Mouse (Mus musculus) heart, embryonic 14.5 days (tissue): ENCODE data around the gene Cpt1a. TPM values are rescaled to one million over a fixed set of nuclear protein-coding genes. Genes with fewer than 3 reads are reported as not detected.
A peak's percentile ranks its signal among the peaks of the same experiment; 100 is the strongest.

ENCODE experiments used
- ATAC-seq: fragments of 200-750 bp; cut with Nextera tagmentation; 2 replicates; pipeline ENCODE4 v1.8.0; 2017; ENCODE audit warnings: low read depth, moderate TSS enrichment; ENCODE audit not compliant: insufficient number of reproducible peaks, insufficient read depth, low FRiP score
- H3K27ac ChIP-seq, 2 experiments: fragments of 200-500 bp in 1 of 2; fragments of 300-500 bp in 1 of 2; sonication (generic) in 1 of 2; replicated peaks in 1 of 2; 2 replicates each; pipeline ENCODE4 v1.5.1; 2012 to 2014; ENCODE audit warnings: low read depth in 2 of 2, low read length in 2 of 2, control low read depth in 1 of 2, mild to moderate bottlenecking in 1 of 2, mixed read lengths in 1 of 2; ENCODE audit not compliant: control insufficient read depth in 1 of 2, insufficient read depth in 1 of 2
- H3K27me3 ChIP-seq: fragments of 300-500 bp; sonication (generic); 2 replicates; pipeline ENCODE4 v1.6.1; 2014; ENCODE audit warnings: mild to moderate bottlenecking, low read length, control low read depth; ENCODE audit not compliant: control insufficient read depth, insufficient read depth
- H3K36me3 ChIP-seq: fragments of 300-500 bp; sonication (generic); 2 replicates; pipeline ENCODE4 v1.6.1; 2014; ENCODE audit warnings: mild to moderate bottlenecking, control low read depth, low read length, mixed read lengths; ENCODE audit not compliant: control insufficient read depth, insufficient read depth
- H3K4me1 ChIP-seq, 2 experiments: fragments of 200-500 bp in 1 of 2; fragments of 300-500 bp in 1 of 2; sonication (generic) in 1 of 2; 2 replicates each; pipeline ENCODE4 v1.6.1; 2012 to 2014; ENCODE audit warnings: low read length in 2 of 2, control low read depth in 1 of 2, mixed read lengths in 1 of 2; ENCODE audit not compliant: control insufficient read depth in 2 of 2, insufficient read depth in 2 of 2
- H3K4me2 ChIP-seq: fragments of 300-500 bp; sonication (generic); 2 replicates; pipeline ENCODE4 v1.6.1; 2014; ENCODE audit warnings: mild to moderate bottlenecking, low read length
- H3K4me3 ChIP-seq, 2 experiments: fragments of 200-500 bp in 1 of 2; fragments of 300-500 bp in 1 of 2; sonication (generic) in 1 of 2; 2 replicates each; pipeline ENCODE4 v1.5.1; 2012 to 2014; ENCODE audit warnings: low read length in 2 of 2, mild to moderate bottlenecking in 2 of 2, control low read depth in 1 of 2, low read depth in 1 of 2, moderate library complexity in 1 of 2; ENCODE audit not compliant: control insufficient read depth in 1 of 2, insufficient read depth in 1 of 2
- H3K9ac ChIP-seq: fragments of 300-500 bp; sonication (generic); 2 replicates; pipeline ENCODE4 v1.6.1; 2014; ENCODE audit warnings: mild to moderate bottlenecking, low read length
- H3K9me3 ChIP-seq: fragments of 300-500 bp; sonication (generic); 2 replicates; pipeline ENCODE4 v1.6.1; 2016; ENCODE audit warnings: low read length, control low read depth; ENCODE audit not compliant: control insufficient read depth
- WGBS: fragments of 180-500 bp; shearing (Covaris S2); extraction: QIAGEN DNeasy Blood & Tissue Kit; methylation state at CpG from one replicate; pipeline ENCODE4 v1.1.7; 2014; 5-methylcytosine and 5-hydroxymethylcytosine counted together
- polyA plus RNA-seq: library from polyadenylated mRNA; unstranded; fragments of >200 nt; fragmentation: Nextera tagmentation; extraction: Ambion mirVana; gene quantifications from 2 replicates; pipeline ENCODE4 v1.2.1, GENCODE M21; 2014

The Cpt1a gene
- polyA plus RNA-seq, 1 experiment from 2014 or later = 29.2 TPM

DNA sequence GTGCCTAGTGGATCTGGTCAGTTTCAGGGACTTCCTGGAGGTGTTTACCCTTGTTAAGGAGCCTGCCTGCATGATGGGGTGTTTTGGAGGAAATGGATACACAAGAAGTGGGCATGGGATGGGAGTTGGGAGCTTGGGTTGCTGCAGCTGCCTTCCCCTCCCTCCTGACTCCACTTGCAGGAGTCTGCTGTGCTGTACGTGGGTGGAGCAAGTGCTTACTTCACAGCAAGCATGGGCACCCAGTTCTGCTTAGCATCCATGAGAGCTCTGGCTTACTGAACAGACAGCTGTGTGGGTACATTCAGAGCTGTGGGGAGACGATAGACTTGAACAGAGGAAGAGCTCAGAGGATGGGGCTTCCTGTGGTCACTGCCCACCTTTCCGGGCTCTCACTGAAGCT, 18.9 kb downstream of the Cpt1a start:
- Histone ChIP-seq H3K4me3 (no peak overlapping the region), H3K27ac (no peak overlapping the region), H3K9me3 (0 out of 2 replicates have a peak, but pooled peaks cover 3% of the 10 kb centered on the region), H3K27me3 (no peaks in the 10 kb centered on the region), H3K9ac (no peak overlapping the region), H3K36me3 (no peaks in the 10 kb centered on the region), H3K4me2 (no peak overlapping the region), H3K4me1 (peaks cover 2 to 16% of the 10 kb centered on the region in 2 experiments; a peak in 2 of 4 replicates)
- WGBS = 75% methylated on average over 3 of the region's 3 CpGs
- no peak for ATAC-seq

DNA sequence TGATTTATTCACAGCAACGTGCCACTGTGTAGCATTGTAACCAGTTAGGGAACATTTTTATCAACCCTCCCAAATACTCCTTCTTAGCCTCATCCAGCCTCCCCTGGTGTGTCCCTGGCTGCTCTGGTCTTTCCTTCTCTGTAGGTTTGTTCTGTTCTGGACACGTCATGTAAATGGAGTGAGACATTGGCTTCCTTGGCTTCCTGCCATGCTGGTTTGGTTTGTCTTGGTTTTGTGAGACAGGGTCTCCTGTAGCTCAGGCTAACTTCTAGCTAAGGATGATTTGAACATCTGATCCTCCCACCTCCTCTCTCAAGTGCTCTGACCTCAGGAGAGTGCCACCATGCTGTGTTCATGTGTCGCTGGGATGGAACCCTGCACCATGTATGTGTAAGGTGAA, 21.8 kb downstream of the Cpt1a start:
- ATAC-seq = no peak
- peaks cover 6% of the 10 kb centered on the region; the same call in 1 of the 2 replicates for H3K9me3 ChIP-seq
- H3K4me1 ChIP-seq = peaks cover 2 to 10% of the 10 kb centered on the region in 2 experiments; a peak in 1 of 4 replicates
- H3K27me3 ChIP-seq = no peaks in the 10 kb centered on the region
- H3K4me3 ChIP-seq = no peak overlapping the region
- H3K4me2 ChIP-seq = no peak overlapping the region
- H3K27ac ChIP-seq = no peak overlapping the region
- 62% methylated on average over 3 of the region's 3 CpGs for WGBS
- H3K36me3 ChIP-seq = no peaks in the 10 kb centered on the region
- no peak overlapping the region for H3K9ac ChIP-seq

DNA sequence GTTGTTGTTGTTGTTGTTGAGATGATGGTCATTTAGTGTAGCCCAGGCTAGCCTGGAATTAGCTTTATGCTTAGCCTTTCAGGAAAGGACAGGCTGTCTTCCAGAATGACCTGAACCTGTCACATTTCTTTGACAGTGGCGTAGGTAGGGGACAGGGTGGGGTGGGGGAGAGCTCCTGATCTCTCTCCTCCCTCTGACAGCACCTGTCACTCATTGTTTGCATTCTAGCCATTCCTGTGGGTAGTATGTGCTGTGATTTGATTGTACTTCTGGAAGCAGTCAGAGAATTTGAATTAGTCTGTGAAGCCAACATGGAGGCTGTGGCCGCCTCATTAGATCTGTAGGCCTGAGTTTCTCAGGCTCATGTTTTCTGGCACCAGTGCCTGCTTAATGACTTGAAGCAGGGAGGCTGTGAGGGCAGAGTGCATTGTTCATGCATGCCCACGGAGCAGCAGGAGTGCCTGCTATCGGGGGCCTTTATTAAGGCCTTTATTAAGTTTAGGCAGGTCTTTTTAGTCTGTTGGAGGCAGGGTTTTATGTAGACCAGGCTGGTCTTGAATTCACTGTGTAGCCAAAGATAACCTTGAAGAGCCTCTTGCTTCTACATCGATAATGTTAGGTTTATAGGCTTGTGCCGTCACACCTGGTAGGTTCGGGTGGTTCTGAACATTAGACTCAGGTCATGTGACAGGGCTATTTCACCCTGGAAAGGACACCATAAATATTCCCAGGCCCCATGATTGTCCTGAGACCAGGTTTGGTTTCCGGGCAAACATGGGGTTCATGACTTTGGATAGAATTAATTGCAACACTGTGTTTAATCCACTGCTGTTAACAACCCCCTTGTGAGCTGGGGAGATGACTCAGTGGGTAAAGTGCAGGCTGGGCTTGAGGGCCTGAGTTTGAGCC, 22.8 kb downstream of the Cpt1a start:
- H3K27me3 ChIP-seq = no peaks in the 10 kb centered on the region
- no peak overlapping the region for H3K4me3 ChIP-seq
- H3K27ac ChIP-seq = no peak overlapping the region
- 82% methylated on average over 8 of the region's 8 CpGs for WGBS
- ATAC-seq = no peak
- H3K4me2 ChIP-seq = no peak overlapping the region
- H3K9me3 ChIP-seq = peaks cover 6% of the 10 kb centered on the region; the same call in 1 of the 2 replicates
- no peak overlapping the region for H3K9ac ChIP-seq
- H3K4me1 ChIP-seq = peaks cover 2 to 10% of the 10 kb centered on the region in 2 experiments; a peak in 1 of 4 replicates
- H3K36me3 ChIP-seq = peaks cover 9% of the 10 kb centered on the region

GRCm38 (mm10) chr19:3347784-3348183, 25.6 kb downstream of the Cpt1a start:
- Histone ChIP-seq H3K4me1 (peaks cover 9 to 18% of the 10 kb centered on the region in 2 experiments), H3K36me3 (peaks cover 35% of the 10 kb centered on the region), H3K27ac (no peak overlapping the region), H3K9ac (no peak overlapping the region), H3K4me2 (no peak overlapping the region), H3K4me3 (no peak overlapping the region), H3K27me3 (no peaks in the 10 kb centered on the region), H3K9me3 (peaks cover 6% of the 10 kb centered on the region; the same call in 1 of the 2 replicates)
- no peak for ATAC-seq
- 94% methylated on average over 1 of the region's 1 CpGs for WGBS

GRCm38 (mm10) chr19:3353415-3354111, 31.4 kb downstream of the Cpt1a start:
- Histone ChIP-seq H3K36me3 (peaks cover 66% of the 10 kb centered on the region), H3K27ac (peak overlapping the region; percentile 82 to 91), H3K27me3 (no peaks in the 10 kb centered on the region), H3K4me3 (no peak overlapping the region), H3K4me1 (peaks cover 17 to 23% of the 10 kb centered on the region in 2 experiments), H3K9ac (peak overlapping the region; percentile 41; the same call in 1 of the 2 replicates), H3K4me2 (peak overlapping the region; percentile 12), H3K9me3 (no peaks in the 10 kb centered on the region)
- peak; percentile 87 for ATAC-seq
- WGBS = 16% methylated on average over 7 of the region's 7 CpGs

- Histone ChIP-seq H3K4me1 (peaks cover 17 to 23% of the 10 kb centered on the region in 2 experiments), H3K27me3 (no peaks in the 10 kb centered on the region), H3K4me2 (no peak overlapping the region), H3K9ac (no peak overlapping the region), H3K9me3 (no peaks in the 10 kb centered on the region), H3K4me3 (no peak overlapping the region), H3K36me3 (peaks cover 61% of the 10 kb centered on the region), H3K27ac (no peak overlapping the region)
- 73% methylated on average over 5 of the region's 5 CpGs for WGBS
- ATAC-seq = no peak
Measured at GRCm38 (mm10) chr19:3355096-3355495, 33.0 kb downstream of the Cpt1a start.

DNA sequence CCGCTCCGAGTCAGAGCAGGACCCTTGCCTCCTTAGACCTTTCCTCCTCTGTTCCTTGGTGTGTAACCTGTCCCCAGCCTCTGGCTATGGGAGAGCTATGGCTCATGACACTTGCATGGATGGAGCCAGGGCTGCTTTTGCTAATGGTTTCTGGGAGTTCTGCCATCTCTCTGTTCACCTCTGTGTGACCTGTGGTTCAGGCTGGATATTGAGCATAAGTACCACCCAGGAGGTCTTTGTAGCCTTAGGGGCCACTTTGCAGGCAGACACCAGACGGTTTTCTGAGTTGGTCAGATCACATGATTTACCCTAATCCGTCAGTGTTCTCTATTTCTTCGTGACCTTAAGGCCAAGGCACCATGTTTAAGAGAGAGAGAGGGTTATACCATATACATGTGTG, 34.4 kb downstream of the Cpt1a start:
- peaks cover 59% of the 10 kb centered on the region for H3K36me3 ChIP-seq
- WGBS = 88% methylated on average over 5 of the region's 5 CpGs

More for the DNA sequence above, 34.4 kb downstream of the Cpt1a start:
- H3K4me2 ChIP-seq = no peak overlapping the region
- H3K4me3 ChIP-seq = no peak overlapping the region
- no peak overlapping the region for H3K9ac ChIP-seq
- no peak for ATAC-seq
- H3K27ac ChIP-seq = no peak overlapping the region
- no peaks in the 10 kb centered on the region for H3K9me3 ChIP-seq
- H3K4me1 ChIP-seq = peaks cover 17 to 23% of the 10 kb centered on the region in 2 experiments
- H3K27me3 ChIP-seq = no peaks in the 10 kb centered on the region
